Comparison of ENCODE assay signal across 15 mouse cellular contexts in genomic region chr1:181216315-181216714, GRCm38 (mm10). TPM values are rescaled to one million over a fixed set of nuclear protein-coding genes. Genes with fewer than 3 reads are reported as not detected.
A peak's percentile ranks its signal among the peaks of the same experiment; 100 is the strongest.
DNase-seq lines count a peak whose midpoint lies in the region; ATAC-seq lines count a peak whose summit lies in the region.
"Had no signal": no experiment of that assay in that cellular context is flagged by ENCODE, and none has a peak within 500 bp of the region (broad histone marks: within the 10 kb centered on the region; RNA-seq: fewer than 3 reads in every experiment).

No protein-coding gene starts in this region.

- no peaks in the 10 kb centered on the region for H3K36me3 ChIP-seq in kidney, embryonic 15.5 days
- H3K36me3 ChIP-seq in liver, embryonic 11.5 days (ENCODE audit: control insufficient read depth, insufficient read depth, low read length) = no peaks in the 10 kb centered on the region
- no peaks in the 10 kb centered on the region for H3K36me3 ChIP-seq in stomach, embryonic 14.5 days (ENCODE audit: control insufficient read depth, insufficient read depth, low read length)
- H3K36me3 ChIP-seq: hindbrain, embryonic 13.5 days; lung, embryonic 15.5 days; midbrain, embryonic 12.5 days; neural tube, embryonic 13.5 days had no signal

- no peaks in the 10 kb centered on the region for H3K9me3 ChIP-seq in kidney, embryonic 15.5 days (replicated peaks)
- H3K9me3 ChIP-seq in liver, embryonic 11.5 days (ENCODE audit: control insufficient read depth, low read length) = no peaks in the 10 kb centered on the region
- H3K9me3 ChIP-seq in stomach, embryonic 14.5 days (ENCODE audit: control insufficient read depth, low read depth, low read length) = no peaks in the 10 kb centered on the region
- H3K9me3 ChIP-seq: hindbrain, embryonic 13.5 days; lung, embryonic 15.5 days; midbrain, embryonic 12.5 days; neural tube, embryonic 13.5 days had no signal

- intact Hi-C loops in left cerebral cortex, postnatal 10 days (cut with DNase I) = no loop called here

- H3K9ac ChIP-seq in kidney, embryonic 15.5 days = no peak overlapping the region
- H3K9ac ChIP-seq in liver, embryonic 11.5 days (ENCODE audit: low read depth, low read length) = peak overlapping the region; percentile 68
- no peak overlapping the region for H3K9ac ChIP-seq in stomach, embryonic 14.5 days (replicated peaks; ENCODE audit: low read depth, low read length)
- H3K9ac ChIP-seq: hindbrain, embryonic 13.5 days; lung, embryonic 15.5 days; midbrain, embryonic 12.5 days; neural tube, embryonic 13.5 days had no signal

- H3K27me3 ChIP-seq in kidney, embryonic 15.5 days = no peaks in the 10 kb centered on the region
- H3K27me3 ChIP-seq in liver, embryonic 11.5 days (replicated peaks; ENCODE audit: control insufficient read depth, insufficient read depth, low read length) = no peaks in the 10 kb centered on the region
- no peaks in the 10 kb centered on the region for H3K27me3 ChIP-seq in stomach, embryonic 14.5 days (ENCODE audit: control insufficient read depth, insufficient read depth, low read length)
- H3K27me3 ChIP-seq: hindbrain, embryonic 13.5 days; lung, embryonic 15.5 days; midbrain, embryonic 12.5 days; neural tube, embryonic 13.5 days had no signal

- H3K27ac ChIP-seq in kidney, embryonic 15.5 days = no peak overlapping the region
- H3K27ac ChIP-seq in liver, embryonic 11.5 days (ENCODE audit: low read depth, low read length) = peak overlapping the region; percentile 92
- H3K27ac ChIP-seq in stomach, embryonic 14.5 days (ENCODE audit: low read length) = no peak overlapping the region
- H3K27ac ChIP-seq: hindbrain, embryonic 13.5 days; kidney, postnatal 0 days; lung, embryonic 15.5 days; midbrain, embryonic 12.5 days; neural tube, embryonic 13.5 days had no signal

- WGBS in kidney, embryonic 15.5 days = 74% methylated on average over 4 of the region's 4 CpGs
- WGBS in liver, embryonic 11.5 days = 45% methylated on average over 4 of the region's 4 CpGs
- WGBS in stomach, embryonic 14.5 days = 75% methylated on average over 4 of the region's 4 CpGs

- peak; percentile 30; the same call in 1 of the 2 replicates for ATAC-seq in kidney, embryonic 15.5 days (replicated peaks; ENCODE audit: low FRiP score)
- ATAC-seq in liver, embryonic 11.5 days (replicated peaks; ENCODE audit: low FRiP score) = peak; percentile 91
- peak; percentile 62; the same call in 1 of the 2 replicates for ATAC-seq in stomach, embryonic 14.5 days (ENCODE audit: insufficient number of reproducible peaks, insufficient read depth, low FRiP score, low read depth)
- ATAC-seq: activated CD4-positive, CD25-positive, alpha-beta regulatory T cell, adult 4 months; forebrain, embryonic 14.5 days had no signal

- no peak overlapping the region for H3K4me3 ChIP-seq in kidney, embryonic 15.5 days (replicated peaks)
- H3K4me3 ChIP-seq in liver, embryonic 11.5 days (ENCODE audit: low read depth, low read length) = peak overlapping the region; percentile 19
- no peak overlapping the region for H3K4me3 ChIP-seq in stomach, embryonic 14.5 days (ENCODE audit: low read depth, low read length)
- H3K4me3 ChIP-seq: hindbrain, embryonic 13.5 days; lung, embryonic 15.5 days; midbrain, embryonic 12.5 days; neural tube, embryonic 13.5 days had no signal

- H3K4me2 ChIP-seq in kidney, embryonic 15.5 days = no peak overlapping the region
- peak overlapping the region; percentile 52 for H3K4me2 ChIP-seq in liver, embryonic 11.5 days
- no peak overlapping the region for H3K4me2 ChIP-seq in stomach, embryonic 14.5 days (replicated peaks; ENCODE audit: low read depth, low read length)
- H3K4me2 ChIP-seq: hindbrain, embryonic 13.5 days; lung, embryonic 15.5 days; midbrain, embryonic 12.5 days; neural tube, embryonic 13.5 days had no signal

- no peak for DNase-seq in kidney, adult 8-10 months
- peak; percentile 82 for DNase-seq in c-Kit-negative CD71-positive TER-119-positive erythroid progenitor cells, embryonic 14.5 days (ENCODE audit: low read depth, low spot score)
- peak; percentile 69 for DNase-seq in liver, embryonic 11.5 days (ENCODE audit: low spot score)
- DNase-seq in urinary bladder, postnatal 25 days (ENCODE audit: low spot score) = no peak
- no peak for DNase-seq in left cerebral cortex, postnatal 10 days (ENCODE audit: extremely low spot score in 1 of 2, low spot score in 2 of 2)
- DNase-seq in layer of hippocampus, adult 18-20 months (ENCODE audit: low spot score in 2 of 2) = no peak

- peaks cover 11% of the 10 kb centered on the region for H3K4me1 ChIP-seq in kidney, embryonic 15.5 days
- H3K4me1 ChIP-seq in liver, embryonic 11.5 days (replicated peaks; ENCODE audit: control insufficient read depth, insufficient read depth, low read length) = peaks cover 18% of the 10 kb centered on the region
- H3K4me1 ChIP-seq in stomach, embryonic 14.5 days (ENCODE audit: control insufficient read depth, insufficient read depth, low read length) = peaks cover 9% of the 10 kb centered on the region; the same call in 1 of the 2 replicates

RNA-seq across cellular contexts. Expression of gene Wdr26, which starts 4.5 kb away (rescaled TPM):
- 36.2 and 38.7 TPM in 2 replicates for polyA plus RNA-seq in kidney, embryonic 15.5 days (2015; fragmentation: Nextera tagmentation; extraction: Ambion mirVana)
- 33.8 and 40.0 TPM in 2 replicates for polyA plus RNA-seq in liver, embryonic 11.5 days (2014; fragmentation: Nextera tagmentation; extraction: Ambion mirVana)
- 54.7 and 56.7 TPM in 2 replicates for polyA plus RNA-seq in stomach, embryonic 14.5 days (2014; fragmentation: Nextera tagmentation; extraction: Ambion mirVana)
- 100 to 1,000 TPM; 126 to 131 TPM for total RNA-seq in left cerebral cortex, postnatal 10 days (2021)
- 100 to 1,000 TPM in 1 of 2 experiments, 10 to 100 TPM in 1; 96.1 to 106 TPM for total RNA-seq in layer of hippocampus, adult 18-20 months (2021)

Comparison
In these comparisons a context has a peak if more than half of its experiments do, and no peak if none do; other contexts are left out.
1. ATAC-seq: peak in every context shown above with its lines; median percentile 91 in liver, embryonic 11.5 days; 62 in stomach, embryonic 14.5 days; 30 in kidney, embryonic 15.5 days.
2. DNase-seq: peak in c-Kit-negative CD71-positive TER-119-positive erythroid progenitor cells, embryonic 14.5 days (single experiment) and liver, embryonic 11.5 days (single experiment); none in kidney, adult 8-10 months (0 of 2), urinary bladder, postnatal 25 days (single experiment), left cerebral cortex, postnatal 10 days (0 of 2) and layer of hippocampus, adult 18-20 months (0 of 2).